Mouse (Mus musculus) heart, adult 9 months (tissue): ENCODE results near the gene Nmnat2.
A peak's percentile ranks its signal among the peaks of the same experiment; 100 is the strongest.

Experiments used
- DNase-seq, 2 experiments: peaks; one replicate each; pipeline ENCODE4 v3.0.0; 2022; ENCODE audit warnings: low spot score in 2 of 2

The Nmnat2 gene

DNA sequence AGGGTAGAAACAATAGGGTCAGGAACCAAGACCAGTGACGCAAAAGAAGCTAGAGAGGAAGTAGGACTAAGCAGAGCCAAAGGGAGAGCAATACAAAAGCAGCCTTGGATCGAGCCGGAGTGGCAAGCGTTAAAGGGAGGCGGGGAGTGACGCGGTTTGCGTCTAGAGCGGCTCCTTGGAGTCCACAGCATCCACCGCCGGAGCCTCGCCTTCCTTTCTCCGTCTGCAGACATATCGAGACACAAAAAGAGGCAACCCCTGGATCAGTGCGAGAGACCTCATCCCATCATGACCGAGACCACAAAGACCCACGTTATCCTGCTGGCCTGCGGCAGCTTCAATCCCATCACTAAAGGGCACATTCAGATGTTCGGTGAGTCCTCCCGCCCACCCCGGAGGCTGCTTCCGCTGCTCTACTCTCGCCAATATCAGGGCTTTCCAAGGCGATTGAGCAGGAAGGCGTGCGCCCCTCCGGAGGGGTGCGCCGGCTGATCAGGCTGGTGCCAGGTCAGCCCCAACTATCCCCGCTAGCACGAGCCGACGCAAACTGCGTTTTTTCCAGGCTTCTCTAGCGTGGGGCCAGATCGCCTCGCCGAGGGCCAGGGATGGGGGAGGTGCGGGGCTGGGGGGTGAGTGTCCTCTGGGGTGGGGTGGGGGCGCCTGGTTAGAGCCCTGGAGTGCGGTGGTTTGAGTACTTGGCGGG is at the start of gene Nmnat2:
Gene Nmnat2, plus strand, starts transcription at position 173 of the 703 bp plus-strand sequence.
- peak in 1 of 2 experiments; percentile 3 for DNase-seq

DNA sequence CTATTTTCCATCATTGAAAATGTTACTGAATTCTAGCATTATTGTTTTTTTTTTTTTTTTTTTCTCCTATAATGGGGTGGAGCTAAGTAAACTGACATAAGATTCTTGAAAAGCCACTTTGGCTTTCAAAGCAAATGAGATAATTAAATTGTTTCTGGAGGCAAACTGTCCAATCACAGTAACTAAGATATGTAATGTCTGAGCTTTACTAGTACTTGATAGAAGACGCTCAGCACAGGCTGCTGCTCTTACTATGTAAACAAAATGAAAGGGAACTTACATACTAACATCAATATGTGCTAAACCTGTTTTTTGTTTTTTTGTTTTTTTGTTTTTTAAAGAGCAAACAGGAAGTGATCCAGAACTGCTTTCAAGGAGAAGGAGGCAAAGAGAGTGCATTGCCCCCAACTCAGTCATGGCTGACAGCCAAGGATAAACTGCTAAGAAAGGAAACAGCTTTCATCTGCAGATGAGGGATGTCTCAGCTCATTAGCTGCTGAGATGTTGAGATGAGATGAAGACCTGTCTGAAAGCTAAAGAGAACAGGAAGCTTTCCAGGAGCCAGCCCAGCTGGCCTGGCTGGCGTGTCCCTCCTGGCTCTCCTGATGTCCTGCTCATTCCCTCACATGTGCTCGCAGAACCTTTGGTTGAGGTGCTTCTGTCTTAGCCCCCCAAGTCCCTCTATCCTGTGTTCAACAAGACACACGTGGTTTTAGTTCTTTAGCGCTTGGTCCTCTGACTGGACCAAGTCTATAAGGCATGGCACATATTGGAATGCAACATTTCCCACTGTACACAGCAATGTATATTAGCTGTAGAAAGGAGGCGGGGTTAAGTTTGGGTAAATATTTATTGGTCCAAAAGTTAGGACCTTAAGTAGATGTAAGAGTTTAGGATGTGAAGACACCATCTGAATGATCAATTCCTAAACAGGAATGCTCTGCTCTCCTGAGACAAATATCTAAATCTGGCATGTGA is 41.0 kb upstream of the Nmnat2 start:
- DNase-seq = no peak

DNA sequence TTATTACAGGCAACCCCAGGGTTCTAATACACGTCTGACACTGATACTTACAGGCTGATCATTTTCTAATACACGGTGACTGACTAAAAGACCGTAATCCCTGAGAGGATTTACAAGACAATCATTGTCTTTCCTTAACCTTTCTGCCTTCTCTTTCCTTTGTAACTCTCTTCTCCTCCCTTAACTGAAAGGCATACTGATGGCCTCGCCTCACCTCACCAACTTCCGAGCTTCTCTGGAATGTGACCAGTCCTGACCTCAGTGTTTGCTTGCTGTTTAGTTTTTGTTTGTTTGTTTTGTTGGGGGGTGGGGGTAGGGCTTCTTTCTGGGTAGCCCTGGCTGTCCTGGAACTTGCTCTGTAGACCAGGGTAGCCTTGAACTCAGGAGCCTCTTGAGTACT is 39.0 kb upstream of the Nmnat2 start:
- DNase-seq = no peak

DNA sequence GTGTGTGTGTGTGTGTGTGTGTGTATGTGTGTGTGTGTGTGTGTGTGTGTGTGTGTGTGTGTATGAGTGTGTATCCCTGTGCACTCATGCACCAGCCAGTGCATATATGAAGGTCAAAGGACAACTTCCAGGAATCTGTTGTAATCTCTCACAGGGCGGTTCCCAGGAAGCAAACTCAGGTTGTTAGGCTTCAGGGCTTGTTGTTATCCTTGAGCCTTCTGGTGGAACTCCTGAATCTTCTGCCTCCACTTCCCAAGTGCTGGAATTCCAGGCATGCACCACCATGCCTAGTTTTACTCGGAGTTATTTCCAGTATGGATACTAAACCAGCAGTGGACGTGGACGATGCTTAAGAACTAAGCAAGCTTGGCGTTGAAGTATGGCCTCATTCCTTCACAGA is 37.9 kb upstream of the Nmnat2 start:
- DNase-seq = no peak

DNA sequence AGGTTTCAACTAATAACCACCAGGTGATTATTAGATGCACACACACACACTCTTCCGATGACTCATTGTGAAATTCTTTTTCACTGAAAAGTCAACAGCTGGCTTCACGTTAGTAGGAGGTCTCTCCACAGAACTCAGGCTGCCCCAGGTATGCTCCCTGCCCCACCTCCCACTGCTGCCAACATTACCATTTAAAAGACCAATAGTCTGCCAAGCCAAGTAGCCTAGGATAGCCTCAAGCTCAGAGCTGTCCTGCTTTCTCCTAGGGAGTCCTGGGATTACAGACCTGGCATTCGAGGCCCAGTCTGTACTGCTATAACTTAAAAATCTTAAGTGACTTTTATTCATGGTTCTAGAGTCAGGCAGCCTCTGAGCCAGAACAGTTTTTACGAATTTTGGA is 37.2 kb upstream of the Nmnat2 start:
- DNase-seq = no peak

DNA sequence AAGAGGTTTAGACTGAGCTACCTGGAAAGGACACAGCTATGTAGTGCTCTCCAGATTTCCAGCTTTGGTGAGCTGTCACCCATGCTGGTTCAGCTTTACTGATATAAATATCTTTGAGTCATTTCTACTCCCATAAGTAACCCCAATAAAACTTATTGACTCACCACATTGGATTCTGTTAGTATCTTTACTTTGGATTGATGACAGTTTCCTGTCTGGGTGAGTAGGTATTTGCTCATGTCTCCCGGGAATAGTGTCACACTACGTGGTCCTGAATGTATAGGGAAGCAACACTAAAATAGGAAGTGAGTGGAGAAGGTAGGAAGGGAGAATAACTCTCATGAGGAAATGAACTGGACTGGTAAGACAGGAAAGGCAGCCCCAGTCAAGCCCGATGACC is 33.0 kb upstream of the Nmnat2 start:
- DNase-seq = no peak

DNA sequence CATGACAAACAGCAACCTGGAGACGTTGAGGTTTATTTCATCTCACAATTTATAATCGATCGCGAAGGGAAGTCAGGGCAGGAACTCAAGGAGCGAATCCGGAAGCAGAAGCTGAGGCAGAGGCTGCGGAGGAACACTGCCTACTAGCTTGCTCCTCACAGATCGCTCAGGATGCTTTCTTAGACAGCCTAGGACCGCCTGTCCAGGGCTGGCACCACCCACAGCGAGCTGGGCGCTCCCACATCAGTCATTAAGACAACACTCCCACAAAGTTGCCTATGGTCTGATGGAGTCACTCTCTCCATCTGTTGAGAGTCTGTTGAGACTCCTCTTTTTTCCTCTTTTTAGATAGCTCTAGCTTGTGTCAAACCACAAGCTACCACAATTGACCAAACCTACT is 20.8 kb upstream of the Nmnat2 start:
- no peak for DNase-seq

DNA sequence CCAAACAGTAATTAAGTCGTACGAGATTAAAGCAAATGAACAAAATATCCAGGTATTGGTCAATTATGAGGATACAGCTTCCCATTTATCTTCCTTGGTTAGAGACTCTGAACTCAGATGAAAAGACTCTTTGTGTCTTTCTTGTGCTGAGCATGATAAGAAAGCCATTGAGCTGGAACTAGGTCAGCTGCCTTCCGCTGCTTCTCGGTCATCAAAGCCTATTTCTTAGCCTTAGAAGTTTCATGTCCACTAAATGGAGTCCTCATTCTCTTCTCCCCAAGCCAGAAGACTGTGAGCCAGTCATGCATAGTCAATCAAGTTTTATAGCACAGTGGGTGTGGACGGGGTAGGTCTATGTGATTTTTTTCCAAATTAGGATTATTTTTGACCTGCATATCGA is 19.3 kb upstream of the Nmnat2 start:
- no peak for DNase-seq

DNA sequence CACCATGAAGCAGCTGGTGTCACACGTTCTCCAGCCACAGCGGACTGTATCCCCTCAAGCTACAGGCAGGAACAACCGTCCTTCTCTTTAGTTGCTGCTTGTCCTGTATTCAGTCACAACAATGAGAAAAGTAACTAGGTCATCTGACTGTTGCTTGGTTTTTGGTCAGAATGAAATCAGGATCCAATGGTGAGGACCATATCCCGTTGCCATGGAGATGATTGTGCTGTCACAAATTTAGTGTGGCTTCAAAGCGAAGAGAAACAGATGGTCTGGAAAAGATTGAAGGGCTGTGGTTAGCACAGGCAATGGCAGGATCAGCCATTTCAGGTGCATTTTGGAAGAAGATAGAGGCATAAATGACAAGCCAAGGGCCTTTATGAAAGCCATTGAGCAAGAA is 18.4 kb upstream of the Nmnat2 start:
- DNase-seq = no peak

DNA sequence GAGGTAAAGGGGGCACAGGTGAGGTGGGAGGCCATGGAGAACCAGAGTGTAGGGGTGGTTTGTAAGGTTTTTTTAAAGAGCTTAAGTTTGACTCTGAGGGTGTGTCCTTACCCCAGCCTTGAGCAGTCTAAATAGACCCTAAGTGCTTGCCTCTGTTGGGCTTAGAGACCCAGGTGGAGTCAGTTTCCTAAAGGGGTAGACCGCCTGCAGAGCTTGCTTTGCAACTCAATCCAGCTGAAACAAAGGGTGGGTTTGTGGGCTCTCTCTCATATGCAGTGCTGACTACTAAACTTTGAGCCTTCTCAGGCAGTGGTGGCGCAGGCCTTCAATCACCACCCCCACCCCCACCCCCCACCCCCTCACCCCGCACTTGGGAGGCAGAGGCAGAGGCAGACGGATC is 11.8 kb upstream of the Nmnat2 start:
- no peak for DNase-seq

DNA sequence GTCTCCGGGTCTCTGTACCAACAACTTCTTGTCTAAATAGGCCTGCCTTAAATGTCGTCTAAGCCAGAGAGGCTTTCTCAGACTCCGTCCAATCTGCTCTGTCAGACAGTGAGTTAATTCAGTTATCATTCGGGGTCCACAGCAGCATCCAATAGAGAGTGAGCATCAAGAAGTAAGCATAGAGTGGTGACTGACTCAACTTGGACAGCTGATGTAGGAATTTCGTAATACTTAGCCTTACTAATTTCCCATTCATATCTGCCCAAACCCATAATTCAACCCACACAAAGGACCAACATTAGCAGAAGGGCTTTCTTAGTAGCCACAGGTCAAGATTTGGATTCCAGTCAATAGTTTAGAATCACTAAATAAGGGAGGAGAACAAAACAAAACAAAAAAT is 626 bp upstream of the Nmnat2 start:
- no peak for DNase-seq

DNA sequence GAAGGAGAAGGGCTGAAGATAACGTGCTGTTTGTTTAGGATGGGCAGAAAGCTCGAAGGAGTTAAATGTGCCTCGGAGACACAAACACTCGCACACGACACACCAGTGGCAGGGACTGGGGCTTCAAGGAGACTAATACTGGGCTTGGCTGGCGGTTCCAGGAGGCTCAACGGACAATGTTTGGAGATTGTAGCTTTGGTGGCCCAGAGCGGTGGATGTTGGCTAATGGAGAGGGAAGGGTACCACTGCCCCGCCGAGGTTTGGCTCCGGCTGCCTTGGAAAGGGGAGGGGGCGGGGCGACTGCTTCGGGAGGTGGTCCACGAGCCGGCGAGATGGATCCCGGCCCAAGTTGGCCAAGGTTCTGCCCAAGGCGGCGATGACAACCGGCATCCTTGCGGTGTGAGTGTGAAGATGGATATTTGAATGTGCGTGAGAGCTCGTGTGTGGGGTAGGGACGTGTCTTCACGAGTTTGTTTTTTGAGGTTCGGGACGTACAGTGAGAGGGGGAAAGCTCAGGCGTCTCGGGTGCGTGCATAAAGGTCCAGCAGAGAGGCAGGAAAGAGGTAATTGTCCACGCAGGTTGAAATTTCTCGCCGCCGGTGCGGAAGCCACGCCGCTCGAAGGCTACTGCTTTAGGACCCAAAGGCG is 895 bp downstream of the Nmnat2 start:
- DNase-seq = no peak

DNA sequence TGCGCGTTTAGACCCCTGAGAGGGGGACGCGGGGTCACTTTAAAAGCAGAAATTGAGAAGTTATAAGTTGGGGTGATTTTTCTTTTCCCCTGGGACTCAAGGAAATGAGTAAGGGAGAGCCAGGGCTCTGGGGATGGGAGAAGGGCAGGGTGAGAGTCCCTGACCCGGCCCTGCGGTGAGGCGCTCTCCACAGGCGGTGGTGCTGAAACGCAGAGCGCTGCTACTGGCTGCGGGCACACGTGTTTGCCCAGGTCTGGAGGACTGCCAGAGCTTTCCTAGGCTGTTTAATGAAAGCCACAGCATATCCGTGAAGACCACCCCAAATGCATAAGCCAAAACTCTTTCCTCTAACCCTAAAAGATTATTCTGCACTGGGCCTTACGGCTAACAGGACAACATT is 1.4 kb downstream of the Nmnat2 start:
- peak; percentile 7 to 33 for DNase-seq

DNA sequence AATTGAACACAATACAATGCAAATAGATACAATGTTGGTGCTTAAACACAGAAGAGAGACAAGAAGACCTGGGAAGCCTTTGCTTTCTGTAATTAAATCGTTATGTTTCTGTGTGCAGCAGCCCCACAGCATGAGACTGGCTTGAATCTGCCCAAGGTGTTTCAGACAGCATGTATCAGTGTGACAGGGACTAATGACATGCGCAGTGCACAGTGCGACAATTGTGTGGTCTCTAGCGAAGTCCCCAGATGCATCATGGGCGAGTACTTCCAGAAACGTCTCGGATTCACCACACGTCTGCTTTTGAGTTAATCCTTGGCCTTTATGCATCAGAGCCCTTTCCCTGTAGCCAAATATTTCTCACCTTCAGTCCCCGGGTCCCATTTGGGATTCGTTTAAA is 9.6 kb downstream of the Nmnat2 start:
- DNase-seq = no peak

DNA sequence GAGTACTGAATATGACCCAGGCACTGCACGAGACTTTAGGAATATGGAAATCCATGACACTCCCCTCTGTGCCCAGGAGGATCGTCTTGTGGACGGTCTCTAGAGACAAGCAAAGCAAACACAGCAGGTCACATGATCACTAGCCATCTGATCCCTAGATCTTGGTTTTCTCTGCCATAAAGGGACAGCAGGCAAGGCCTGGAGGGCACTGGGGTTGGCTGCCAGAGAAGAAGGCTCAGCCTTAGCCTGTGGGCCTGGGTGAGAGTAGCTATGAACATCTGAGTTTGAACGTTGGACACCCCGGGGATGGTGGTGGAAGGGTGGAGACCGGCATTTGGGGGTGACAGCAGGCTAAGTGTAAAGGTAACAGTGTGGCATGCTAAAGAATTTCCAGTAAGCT is 11.4 kb downstream of the Nmnat2 start:
- no peak for DNase-seq

DNA sequence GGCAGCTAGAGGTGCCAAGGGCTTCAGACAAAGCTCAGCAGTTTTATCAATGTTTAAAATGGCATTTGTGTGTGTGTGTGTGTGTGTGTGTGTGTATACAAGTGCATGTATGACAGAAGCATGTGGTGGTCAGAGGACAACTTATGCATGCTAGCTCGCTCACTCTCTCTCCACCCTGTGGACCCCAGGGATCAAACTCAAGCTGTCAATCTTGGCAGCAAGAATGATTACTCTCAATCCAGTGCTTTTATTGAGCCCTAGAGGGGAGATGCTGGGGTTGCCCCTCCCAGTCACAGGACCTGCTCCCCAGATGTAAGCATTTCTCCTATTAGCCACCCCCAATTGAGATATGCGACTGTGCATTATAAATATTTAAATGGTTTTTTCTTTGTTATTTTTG is 11.9 kb downstream of the Nmnat2 start:
- no peak for DNase-seq

DNA sequence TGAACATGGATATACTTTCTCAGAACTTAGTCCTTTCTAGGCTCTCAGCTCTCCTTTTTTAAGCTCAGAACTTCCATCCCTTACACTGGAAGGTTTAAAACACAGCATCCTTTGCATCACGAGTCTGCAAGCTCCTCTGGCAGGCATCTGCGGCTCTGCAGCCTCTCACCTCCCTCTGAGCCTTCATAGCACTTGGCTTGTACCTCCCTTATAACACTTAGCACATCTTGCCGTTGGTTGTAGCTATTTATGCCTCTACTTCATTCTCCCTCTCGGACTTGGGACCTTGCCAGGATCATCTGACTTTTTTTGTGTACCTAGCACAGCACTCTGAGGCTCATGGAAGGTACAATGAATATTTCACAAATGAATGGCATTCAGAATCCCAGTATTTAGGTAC is 14.3 kb downstream of the Nmnat2 start:
- DNase-seq = no peak

DNA sequence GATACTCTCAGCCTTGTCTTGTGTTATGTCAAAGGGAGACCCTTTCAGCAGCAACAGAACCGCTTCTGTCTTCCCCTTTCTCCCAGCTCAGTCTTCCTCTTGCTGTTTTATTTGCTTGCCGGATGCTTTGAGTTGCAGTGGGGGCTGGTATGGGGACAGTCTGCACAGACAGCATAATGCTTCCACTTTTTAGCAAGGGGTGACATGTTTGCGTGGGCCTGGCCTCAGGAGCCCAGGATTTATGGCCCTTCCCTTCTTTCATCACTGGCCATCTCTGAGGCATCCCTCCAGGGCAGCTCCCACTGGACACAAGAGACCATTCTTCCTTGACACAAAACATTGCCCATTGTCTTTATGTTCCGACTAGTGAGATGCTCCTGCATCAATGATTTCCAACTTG is 18.2 kb downstream of the Nmnat2 start:
- DNase-seq = no peak

DNA sequence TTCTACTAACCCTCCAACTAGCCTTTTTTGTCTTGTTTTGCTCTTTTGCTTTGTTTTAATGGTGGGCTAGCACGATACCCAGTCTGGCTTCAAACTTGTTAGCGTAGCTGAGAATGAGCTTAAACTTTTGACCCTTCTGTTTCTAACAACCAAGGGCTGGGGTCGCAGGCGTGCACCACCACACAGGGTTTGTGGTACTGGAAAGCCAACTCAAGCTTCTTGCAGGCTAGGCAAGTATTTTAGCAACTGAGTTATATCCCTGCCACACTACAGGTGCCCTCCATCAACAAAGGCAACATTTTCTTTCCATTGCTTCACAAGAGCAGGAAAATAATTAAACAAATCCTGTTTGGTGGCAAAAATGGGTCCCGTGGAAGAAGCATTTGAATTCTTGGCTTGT is 18.6 kb downstream of the Nmnat2 start:
- no peak for DNase-seq

DNA sequence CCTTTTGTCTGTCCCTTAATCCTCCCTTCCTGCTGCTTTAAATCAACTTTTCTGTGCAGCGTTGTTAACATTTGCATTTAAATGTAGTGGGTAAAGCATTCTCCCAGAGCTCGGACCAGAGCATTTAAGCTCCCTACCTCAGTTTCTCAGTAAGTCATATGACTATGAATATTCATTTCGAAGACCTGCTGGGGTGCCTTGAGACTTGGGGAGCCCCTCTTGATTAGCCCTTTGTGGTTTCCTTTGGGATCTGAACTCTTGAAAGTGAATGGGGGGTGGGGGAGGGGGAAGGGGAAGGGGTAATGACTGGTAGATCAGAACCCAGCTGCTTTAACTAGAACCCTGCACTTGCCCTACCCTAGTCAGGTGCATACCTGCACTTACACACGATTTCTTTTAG is 19.1 kb downstream of the Nmnat2 start:
- no peak for DNase-seq

DNA sequence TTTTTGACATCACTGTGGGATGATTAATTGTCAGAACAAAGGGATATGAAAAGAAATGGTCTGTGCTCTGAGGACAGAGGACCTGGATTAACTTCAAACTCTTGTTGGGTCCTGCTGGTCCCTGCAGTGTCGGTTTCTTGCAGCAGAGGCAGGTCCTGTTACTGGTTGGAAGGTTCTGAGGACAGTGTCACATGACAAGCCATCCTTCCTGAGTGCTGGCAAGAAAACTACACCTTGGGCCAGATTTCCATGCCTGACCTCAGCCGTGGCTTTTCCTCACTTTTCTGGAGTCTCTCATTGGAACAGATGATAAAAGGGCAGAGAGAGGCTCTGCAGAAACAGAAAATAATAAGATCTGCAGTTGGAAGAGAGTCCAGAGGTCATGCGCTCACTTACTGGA is 20.4 kb downstream of the Nmnat2 start:
- no peak for DNase-seq

DNA sequence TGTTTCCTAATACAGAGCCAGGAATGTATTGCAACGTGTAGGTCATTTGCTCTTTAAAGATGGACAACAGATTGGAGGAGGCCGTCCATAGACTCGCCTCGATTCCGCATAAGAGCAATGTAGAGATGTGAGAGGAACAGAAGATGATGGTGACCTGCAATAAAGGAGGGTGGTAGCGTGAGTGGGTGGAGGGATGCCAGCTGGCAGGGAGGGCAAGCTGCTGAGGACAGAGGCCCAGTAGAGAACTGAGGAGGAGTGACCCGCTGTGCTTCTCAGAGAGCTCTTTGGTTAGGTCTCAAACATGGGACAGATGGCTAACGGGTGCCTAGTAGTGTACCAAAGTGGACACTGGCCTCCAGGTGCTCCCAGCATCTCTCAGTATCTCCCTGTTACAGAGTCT is 23.9 kb downstream of the Nmnat2 start:
- no peak for DNase-seq

DNA sequence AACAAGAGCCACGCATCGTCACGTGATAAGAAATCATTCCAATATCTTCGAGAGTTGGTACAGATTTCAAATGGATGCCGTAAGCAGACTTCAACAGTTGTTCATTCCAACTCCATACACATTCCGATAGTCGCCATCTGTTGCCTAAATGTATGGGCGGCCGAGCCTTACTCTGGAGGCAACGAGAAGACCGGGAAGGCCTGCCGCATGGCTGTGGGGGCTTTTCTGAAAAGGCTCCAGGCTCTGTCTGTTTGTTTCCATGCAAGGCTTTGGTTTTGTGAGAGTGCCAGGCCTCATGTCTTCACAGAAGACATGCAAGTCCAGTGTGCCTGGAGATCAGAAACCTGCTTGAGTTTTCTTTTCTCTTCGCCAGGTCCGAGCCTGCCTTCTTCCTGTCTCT is 28.6 kb downstream of the Nmnat2 start:
- DNase-seq = no peak
